Mouse (Mus musculus): ENCODE results near the gene Psmb9. TPM values are rescaled to one million over a fixed set of nuclear protein-coding genes. Genes with fewer than 3 reads are reported as not detected.
"Not testable (repeated sequence)": the region's sequence is repeated elsewhere in the genome, so short reads cannot be mapped to it uniquely, and the experiment has no call there.

Psmb9 gene
- 1 to 10 TPM; 1.8 to 2.2 TPM for total RNA-seq (2021)
- long read RNA-seq, experiment 1: 0 reads
- long read RNA-seq, experiment 2, partial matches to known transcripts: 0 of 2 reads
- long read RNA-seq, experiment 2, other reads (novel, unspliced or antisense): 0 of 2 reads

DNA sequence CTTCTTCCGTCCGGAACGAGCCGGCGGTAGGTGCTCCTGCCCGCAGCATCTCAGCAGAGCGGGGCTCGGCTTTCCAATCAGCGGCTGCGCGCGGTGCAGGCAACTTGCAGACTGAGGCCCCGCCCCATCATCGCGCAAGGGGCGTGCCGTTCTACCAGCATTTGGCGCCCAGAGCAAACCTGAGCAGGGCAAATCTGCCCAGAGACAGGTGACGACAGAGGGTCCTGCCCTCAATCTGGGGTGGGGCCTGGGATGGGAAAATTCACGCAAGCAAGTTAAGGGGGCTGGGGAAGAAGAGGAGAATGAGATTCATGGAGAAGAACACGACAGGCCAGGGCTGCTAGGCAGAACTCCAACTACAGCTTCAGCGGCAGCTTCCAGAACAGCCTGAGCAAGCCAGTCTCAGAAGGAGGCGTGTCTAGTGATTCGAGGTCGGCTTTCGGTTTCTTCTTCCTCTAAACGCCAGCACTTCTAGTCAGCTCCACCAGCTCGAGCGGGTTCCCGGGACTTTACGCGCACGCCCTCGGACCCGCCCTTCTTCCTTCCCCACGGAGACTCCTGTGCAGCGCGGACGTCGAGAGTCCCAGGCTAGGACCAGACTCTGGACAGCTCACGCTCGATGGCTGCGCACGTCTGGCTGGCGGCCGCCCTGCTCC is at the start of gene Psmb9, which contains the start of gene Tap1:
Gene Psmb9, minus strand, starts transcription at position 504 of the 656 bp plus-strand sequence.
Gene Tap1, plus strand, starts transcription at position 293 of the 656 bp plus-strand sequence.
- peak; percentile 96 to 97 for DNase-seq (ENCODE audit: low spot score in 2 of 2)
- intact Hi-C loops (cut with DNase I): no loop called here

DNA sequence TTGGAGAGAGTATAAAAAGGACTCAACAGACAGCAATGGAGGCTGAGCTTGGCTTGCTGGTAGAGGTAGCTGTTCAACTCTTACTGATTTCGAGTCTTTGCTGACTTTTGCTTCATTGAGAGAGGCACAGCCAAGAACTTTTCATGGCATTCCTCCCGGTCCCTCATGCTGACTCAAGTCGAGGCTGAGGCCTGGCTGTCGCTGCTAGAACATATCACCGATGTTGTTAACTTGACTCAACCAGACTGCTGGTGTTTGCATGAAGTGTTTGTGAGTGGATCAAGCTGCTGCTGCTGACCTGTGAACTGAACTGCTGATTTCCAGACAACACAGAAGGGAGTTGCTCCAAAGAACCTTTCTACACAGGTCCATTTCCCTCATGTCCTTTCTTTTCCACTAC is 49.1 kb upstream of the Psmb9 start:
- DNase-seq (ENCODE audit: low spot score in 2 of 2): no peak
- intact Hi-C loops (cut with DNase I): loop anchor here (10.0 kb wide), 1 partner anchor 132 kb away; no protein-coding TSS in a partner anchor

DNA sequence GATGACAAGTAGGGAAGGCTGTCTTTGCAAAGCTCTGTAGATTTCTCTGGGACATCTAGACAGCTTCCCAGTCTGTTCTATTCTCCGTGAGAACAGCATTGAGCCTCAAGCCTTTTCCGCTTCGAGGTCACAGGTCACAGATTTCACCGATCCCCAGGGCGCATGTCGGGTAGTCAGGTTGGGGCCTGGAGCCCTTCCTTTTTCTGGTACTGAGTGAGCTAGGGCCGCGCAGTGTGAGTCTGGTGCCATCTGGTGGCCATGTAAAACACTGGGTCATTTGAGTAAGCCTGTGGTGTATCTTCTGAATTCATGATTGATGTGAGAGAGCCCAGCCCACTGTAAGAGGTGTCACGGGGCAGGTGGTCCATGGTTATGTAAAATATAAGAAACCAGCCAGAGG is 47.4 kb upstream of the Psmb9 start:
- intact Hi-C loops (cut with DNase I): loop anchor here (2.0 to 10.0 kb wide), 3 partner anchors 16 to 130 kb away; no protein-coding TSS in a partner anchor

DNA sequence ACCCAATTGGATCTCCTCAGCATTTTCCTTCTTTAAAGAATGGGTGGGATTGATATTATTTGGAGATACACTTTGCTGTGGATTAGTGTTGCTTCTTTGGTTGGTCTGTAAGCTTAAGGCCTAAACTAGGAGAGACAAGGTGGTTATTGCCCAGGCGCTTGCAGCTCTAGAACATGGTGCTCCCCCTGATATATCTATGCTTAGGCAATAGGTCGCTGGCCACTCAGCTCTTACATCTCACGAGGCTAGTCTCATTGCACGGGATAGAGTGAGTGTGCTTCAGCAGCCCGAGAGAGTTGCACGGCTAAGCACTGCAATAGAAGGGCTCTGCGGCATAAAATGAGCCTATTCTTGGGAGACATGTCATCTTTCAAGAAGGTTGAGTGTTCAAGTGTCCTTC is 44.5 kb upstream of the Psmb9 start:
- intact Hi-C loops (cut with DNase I): loop anchor here (10.0 kb wide), 1 partner anchor 127 kb away; no protein-coding TSS in a partner anchor
- not testable (repeated sequence) for DNase-seq (ENCODE audit: low spot score in 2 of 2)

More for the DNA sequence above, 47.4 kb upstream of the Psmb9 start:
- DNase-seq (ENCODE audit: low spot score in 2 of 2): peak; percentile 60 to 73

DNA sequence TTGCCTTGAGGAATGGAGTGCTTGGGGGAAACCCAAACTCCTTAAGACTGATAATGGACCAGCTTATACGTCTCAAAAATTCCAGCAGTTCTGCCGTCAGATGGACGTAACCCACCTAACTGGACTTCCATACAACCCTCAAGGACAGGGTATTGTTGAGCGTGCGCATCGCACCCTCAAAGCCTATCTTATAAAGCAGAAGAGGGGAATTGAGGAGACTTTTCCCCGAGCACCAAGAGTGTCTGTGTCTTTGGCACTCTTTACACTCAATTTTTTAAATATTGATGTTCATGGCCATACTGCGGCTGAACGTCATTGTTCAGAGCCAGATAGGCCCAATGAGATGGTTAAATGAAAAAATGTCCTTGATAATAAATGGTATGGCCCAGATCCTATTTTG is 43.4 kb upstream of the Psmb9 start:
- DNase-seq (ENCODE audit: low spot score in 2 of 2): not testable (repeated sequence)
- intact Hi-C loops (cut with DNase I): loop anchor here (10.0 kb wide), 1 partner anchor 126 kb away; no protein-coding TSS in a partner anchor

DNA sequence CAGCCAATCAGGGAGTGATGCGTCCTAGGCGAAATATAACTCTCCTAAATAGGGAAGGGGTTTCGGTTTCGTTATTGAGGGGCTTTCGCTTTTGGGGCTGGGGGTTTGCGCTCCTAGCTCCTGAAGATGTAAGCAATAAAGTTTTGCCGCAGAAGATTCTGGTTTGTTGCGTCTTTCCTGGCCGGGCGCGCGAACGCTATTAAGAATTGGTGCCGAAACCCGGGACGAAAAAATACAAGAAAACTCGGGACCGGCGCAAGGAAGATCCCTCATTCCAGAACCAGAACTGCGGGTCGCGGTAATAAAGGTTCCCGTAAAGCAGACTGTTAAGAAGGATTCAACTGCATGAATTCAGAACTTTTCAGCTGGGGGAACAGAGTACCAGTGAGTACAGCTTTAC is 38.3 kb upstream of the Psmb9 start:
- DNase-seq (ENCODE audit: low spot score in 2 of 2); intact Hi-C loops (cut with DNase I): not testable (repeated sequence)

DNA sequence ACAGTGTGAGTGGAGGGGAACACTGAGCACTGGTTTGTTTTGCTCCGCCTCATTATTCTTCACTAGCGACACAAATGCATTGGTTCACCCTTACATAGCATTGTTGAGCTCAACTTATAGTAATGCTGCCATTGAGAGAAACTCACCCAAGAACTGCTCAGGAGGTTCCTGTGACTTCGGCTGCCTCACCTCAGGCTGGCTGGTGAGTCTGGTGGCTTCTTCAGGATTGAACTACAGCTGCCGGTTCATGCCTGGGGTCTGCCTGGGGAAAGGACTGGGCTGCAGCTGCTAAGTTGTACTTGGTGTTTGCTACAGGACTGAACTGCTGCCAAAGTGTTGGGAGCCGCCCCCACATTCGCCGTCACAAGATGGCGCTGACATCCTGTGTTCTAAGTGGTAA is 37.9 kb upstream of the Psmb9 start:
- intact Hi-C loops (cut with DNase I): no loop called here
- no peak for DNase-seq (ENCODE audit: low spot score in 2 of 2)

DNA sequence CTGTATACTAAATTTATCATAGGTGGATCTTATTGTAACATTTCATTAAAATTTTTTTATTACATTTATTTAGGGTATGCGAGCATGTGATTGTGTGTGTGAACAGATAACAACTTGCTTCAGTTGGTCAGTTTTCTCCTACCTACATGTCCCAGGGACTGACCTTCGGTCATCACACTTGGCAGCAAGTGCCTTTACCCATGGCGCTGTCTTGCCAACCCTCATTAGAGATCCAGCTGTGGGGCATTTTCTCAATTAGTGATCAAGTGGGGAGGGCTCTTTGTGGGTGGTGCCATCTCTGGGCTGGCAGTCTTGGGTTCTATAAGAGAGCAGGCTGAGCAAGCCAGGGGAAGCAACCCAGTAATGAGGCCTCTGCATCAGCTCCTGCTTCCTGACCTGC is 37.3 kb upstream of the Psmb9 start:
- no peak for DNase-seq (ENCODE audit: low spot score in 2 of 2)
- intact Hi-C loops (cut with DNase I): no loop called here

DNA sequence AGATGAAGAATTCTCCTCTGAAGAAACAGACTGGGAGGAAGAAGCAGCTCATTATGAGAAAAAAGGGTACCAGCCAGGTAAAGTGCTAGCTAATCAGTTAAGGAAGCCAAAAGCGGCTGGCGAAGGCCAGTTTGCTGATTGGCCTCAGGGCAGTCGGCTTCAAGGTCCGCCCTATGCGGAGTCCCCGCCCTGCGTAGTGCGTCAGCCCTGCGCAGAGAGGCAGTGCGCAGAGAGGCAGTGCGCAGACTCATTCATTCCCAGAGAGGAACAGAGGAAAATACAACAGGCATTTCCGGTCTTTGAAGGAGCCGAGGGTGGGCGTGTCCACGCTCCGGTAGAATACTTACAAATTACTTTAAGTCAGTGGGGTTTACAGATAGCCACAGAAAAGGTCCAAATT is 32.8 kb upstream of the Psmb9 start:
- intact Hi-C loops (cut with DNase I): not testable (repeated sequence)

DNA sequence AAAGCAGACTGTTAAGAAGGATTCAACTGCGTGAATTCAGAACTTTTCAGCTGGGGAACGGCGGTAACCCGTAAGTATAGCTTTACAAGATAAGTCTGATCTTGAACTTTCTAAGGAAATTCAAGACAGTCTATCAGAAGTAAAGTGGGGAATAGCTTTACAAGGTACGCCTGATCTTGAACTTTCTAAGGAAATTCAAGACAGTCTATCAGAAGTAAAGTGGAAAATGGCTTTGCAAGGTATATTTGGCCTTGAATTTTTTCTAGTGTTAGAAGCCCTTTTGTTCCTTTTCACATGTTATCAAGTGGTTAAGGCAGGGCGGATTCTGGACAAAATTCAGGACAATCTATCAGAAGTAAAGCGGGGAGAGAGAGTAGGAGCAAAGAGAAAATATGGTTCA is 32.2 kb upstream of the Psmb9 start:
- DNase-seq (ENCODE audit: low spot score in 2 of 2): peak; percentile 36 to 74
- intact Hi-C loops (cut with DNase I): loop anchor here (2.0 kb wide), 1 partner anchor 15 kb away; no protein-coding TSS in a partner anchor

More for the DNA sequence above, 32.8 kb upstream of the Psmb9 start:
- not testable (repeated sequence) for DNase-seq (ENCODE audit: low spot score in 2 of 2)

DNA sequence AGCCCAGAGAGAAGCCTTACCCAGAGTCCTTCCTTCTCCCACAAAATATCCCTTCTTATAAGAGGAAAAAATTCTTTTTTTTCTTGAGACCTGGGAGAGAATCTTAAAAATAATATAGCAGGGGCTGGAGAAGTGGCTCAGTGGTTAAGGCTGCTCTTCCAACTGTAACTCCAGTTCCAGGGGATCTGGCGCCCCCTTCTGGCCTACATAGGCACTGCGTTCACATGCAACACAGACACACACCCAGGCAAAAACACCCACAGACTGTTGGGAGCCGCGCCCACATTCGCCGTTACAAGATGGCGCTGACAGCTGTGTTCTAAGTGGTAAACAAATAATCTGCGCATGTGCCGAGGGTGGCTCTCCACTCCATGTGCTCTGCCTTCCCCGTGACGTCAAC is 31.5 kb upstream of the Psmb9 start:
- DNase-seq (ENCODE audit: low spot score in 2 of 2): peak; percentile 49 to 57
- intact Hi-C loops (cut with DNase I): loop anchor here (2.0 kb wide), 1 partner anchor 16 kb away; no protein-coding TSS in a partner anchor

DNA sequence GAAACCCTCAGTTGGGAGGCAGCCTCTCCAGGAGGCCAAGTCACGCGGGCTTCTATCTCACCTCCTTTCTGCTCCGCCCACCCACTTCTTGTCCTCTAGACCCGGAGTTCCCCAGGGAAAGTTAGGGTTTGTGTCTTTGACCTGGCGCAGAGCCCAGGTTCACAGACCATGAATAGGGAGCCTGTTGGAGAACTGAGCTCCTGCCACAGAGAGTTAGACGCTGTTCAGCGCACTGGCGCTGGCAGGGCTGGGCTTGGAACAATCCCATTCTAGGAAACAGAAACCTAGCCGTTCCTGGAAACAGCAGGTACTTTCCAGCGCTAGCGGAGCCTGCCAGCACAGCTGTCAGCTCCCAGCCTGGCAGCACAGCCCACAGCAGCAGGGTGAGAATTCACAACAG is 31.1 kb upstream of the Psmb9 start:
- intact Hi-C loops (cut with DNase I): loop anchor here (2.0 kb wide), 1 partner anchor 16 kb away; no protein-coding TSS in a partner anchor
- DNase-seq (ENCODE audit: low spot score in 2 of 2): peak; percentile 26 to 42

DNA sequence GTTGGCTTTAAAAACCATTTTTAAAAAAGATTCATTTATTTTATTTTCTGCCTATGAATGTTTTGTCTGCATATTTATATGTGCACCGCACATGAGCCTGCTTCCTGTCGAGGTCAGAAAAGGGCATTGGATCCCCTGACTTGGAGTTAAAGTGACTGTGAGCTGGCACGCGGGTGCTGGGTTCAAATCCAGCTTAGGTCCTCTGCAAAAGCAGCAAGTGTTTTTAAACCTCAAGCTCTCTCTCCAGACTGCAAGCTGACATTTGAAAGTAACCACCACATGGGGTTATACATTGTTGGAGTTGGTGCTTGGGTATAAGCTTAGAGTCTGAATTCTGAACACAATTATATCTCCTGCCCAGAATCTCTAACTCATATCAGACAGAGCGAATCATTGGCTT is 30.4 kb upstream of the Psmb9 start:
- intact Hi-C loops (cut with DNase I): loop anchor here (2.0 kb wide), 1 partner anchor 17 kb away; no protein-coding TSS in a partner anchor

DNA sequence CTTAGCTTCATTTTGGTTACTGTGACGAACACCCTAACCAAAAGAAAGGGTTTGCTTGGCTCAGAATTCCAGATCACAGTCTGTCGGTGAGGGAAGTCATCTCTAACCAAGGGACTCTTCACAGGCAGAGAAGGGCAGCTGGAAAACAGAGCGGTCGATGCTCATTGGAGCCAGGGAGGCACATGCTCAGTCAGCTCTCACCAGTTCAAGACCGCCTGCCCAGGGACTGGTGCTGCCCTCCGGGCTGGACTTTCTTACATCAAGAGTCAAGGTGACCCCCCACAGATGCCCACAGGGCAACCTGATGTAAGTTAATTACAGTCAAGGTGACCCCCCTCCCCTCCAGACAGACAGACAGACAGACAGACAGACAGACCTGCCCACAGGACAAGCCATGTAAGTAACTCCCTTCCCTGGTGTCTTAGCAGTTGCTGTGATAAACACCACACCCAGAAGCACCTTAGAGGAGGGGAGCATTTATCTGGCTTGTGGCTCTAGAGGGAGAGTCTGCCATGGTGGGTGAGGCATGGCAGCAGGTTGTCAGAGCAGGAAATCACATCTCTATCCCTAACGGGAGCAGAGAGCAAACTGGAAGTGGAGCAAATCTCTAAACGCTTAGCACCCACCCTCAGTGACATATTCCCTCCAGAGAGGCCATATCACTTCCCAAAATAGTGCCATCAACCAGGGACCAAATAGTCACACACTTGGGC is 29.8 kb upstream of the Psmb9 start:
- no peak for DNase-seq (ENCODE audit: low spot score in 2 of 2)
- intact Hi-C loops (cut with DNase I): no loop called here

More for the DNA sequence above, 30.4 kb upstream of the Psmb9 start:
- no peak for DNase-seq (ENCODE audit: low spot score in 2 of 2)

DNA sequence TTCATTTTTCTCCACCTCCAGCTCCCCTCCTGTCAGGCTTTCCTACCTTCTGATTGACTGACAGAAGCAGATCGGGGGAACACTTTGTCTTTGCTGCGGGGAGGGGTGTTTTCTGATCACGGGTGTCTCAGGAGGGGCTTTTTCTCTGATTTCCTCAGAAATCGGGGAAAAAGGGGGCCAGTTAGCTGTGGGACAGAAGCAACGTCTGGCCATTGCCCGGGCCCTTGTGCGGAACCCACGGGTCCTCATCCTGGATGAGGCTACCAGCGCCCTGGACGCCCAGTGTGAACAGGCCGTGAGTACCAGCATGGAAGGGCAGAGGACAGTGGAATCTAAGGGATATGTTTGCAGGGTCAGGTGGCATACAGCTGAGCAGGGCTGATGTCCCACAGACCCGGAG is 27.6 kb upstream of the Psmb9 start:
- no peak for DNase-seq (ENCODE audit: low spot score in 2 of 2)
- intact Hi-C loops (cut with DNase I): no loop called here

DNA sequence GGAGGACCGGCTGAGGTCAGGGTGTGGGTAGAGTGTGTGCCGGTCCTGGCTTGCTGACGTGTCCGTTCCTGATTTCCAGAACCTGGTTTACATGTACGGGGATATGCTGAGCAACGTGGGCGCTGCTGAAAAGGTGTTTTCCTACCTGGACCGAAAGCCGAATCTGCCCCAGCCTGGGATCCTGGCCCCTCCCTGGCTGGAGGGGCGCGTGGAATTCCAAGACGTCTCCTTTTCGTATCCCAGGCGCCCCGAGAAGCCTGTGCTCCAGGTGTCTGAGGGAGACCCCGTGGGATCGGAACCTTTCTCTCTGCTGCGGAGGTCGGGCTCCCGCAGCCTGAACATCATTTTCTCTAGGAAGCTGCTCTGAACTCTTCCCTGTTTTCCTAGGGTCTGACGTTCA is 26.4 kb upstream of the Psmb9 start:
- intact Hi-C loops (cut with DNase I): no loop called here
- DNase-seq (ENCODE audit: low spot score in 2 of 2): no peak

DNA sequence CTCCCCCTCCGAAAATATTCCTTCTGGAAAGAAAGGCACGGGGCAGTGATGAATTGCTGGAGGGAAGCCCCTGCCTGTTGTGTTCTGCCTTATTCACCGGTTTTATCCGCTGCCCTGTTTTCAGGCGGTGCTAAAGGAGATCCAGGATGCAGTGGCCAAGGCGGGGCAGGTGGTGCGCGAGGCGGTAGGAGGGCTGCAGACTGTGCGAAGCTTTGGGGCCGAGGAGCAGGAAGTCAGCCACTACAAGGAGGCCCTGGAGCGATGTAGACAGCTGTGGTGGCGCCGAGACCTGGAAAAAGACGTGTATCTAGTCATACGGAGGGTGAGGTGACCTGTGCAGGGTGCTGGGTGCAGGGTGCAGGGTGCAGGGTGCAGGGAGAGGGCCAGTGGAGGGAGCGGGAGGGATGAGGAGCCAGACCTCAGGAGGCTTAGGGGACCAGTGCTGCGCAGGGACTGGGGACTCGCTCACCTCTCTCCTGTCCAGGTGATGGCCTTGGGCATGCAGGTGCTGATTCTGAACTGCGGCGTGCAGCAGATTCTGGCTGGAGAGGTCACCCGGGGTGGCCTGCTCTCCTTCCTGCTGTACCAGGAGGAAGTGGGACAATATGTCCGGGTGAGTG is 24.3 kb upstream of the Psmb9 start:
- no peak for DNase-seq (ENCODE audit: low spot score in 2 of 2)
- intact Hi-C loops (cut with DNase I): no loop called here

DNA sequence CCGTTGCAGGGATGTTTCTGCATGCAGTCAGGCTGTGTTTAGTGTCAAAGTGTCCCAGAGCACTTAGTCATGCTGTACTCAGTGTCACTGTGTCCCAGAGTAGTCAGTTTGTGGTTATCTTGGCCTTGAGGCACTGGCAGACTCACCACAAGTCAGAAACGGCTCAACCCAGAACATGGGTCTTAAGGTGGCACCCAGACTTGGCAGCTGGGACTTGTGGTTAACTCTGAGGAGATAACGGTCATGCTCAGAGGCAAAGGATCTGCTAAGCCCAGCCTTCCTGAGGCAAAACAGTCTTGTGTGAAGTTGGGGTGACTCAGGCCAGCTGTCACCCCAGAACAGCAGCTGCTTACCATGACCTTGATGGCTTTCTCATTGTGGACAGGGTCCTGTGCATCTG is 23.0 kb upstream of the Psmb9 start:
- DNase-seq (ENCODE audit: low spot score in 2 of 2): no peak
- intact Hi-C loops (cut with DNase I): no loop called here

DNA sequence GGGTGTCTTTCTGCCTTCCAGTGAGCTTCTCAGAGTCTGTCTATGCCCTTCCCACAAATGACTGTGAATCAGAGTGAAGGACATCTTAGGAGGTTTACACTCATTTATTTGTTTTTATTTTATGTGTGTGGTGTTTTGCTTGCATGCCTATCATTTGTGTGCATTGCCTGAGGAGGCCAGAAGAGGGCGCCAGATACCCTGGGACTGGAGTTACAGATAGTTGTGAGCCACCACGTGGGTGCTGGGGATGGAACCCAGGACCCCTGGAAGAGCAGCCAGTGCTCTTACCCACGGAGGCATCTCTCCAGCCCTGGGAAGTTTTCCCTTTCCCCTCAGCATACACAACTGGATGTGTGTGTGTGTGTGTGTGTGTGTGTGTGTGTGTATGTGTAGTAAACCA is 22.1 kb upstream of the Psmb9 start:
- intact Hi-C loops (cut with DNase I): no loop called here
- DNase-seq (ENCODE audit: low spot score in 2 of 2): no peak

DNA sequence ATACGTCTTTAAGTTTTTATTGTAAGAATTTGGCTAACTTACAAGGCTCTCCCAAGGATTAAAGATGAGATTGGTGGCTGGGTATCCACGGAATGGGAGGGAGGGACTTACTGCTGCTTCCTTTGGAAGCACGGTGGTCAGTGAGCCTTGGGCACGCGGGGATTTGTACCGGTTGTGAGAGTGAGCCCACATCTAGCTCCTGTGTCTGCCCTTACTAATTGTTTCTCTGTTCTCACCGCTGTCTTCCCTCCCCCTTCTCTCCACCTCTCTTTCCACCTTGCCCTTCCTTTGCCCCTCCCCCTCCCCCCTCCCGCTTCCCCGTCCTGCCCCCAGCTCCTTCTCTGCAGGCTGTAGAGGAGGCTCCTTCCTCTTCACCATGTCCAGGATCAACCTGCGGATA is 20.9 kb upstream of the Psmb9 start:
- intact Hi-C loops (cut with DNase I): no loop called here
- DNase-seq (ENCODE audit: low spot score in 2 of 2): no peak
